Mouse (Mus musculus) heart, embryonic 10.5 days (tissue): ENCODE results near the gene Elf1. TPM values are rescaled to one million over a fixed set of nuclear protein-coding genes. Genes with fewer than 3 reads are reported as not detected.
"Not testable (repeated sequence)": the region's sequence is repeated elsewhere in the genome, so short reads cannot be mapped to it uniquely, and the experiment has no call there.

Source experiments
- DNase-seq: peaks from one replicate; pipeline ENCODE4 v3.0.0-alpha.2; 2017; ENCODE audit warnings: low spot score
- H3K27ac ChIP-seq: fragments of 300-500 bp; sonication (generic); 2 replicates; pipeline ENCODE4 v1.5.1; 2016; ENCODE audit warnings: mild to moderate bottlenecking
- H3K27me3 ChIP-seq: fragments of 300-500 bp; sonication (generic); 2 replicates; pipeline ENCODE4 v1.6.1; 2016; ENCODE audit warnings: mild to moderate bottlenecking; ENCODE audit not compliant: poor library complexity, insufficient read depth, severe bottlenecking
- H3K36me3 ChIP-seq: fragments of 300-500 bp; sonication (generic); 2 replicates; pipeline ENCODE4 v1.6.1; 2016; ENCODE audit warnings: mild to moderate bottlenecking, moderate library complexity
- H3K4me1 ChIP-seq: fragments of 300-500 bp; sonication (generic); 2 replicates; pipeline ENCODE4 v1.6.1; 2016; ENCODE audit warnings: mild to moderate bottlenecking
- H3K4me3 ChIP-seq: fragments of 300-500 bp; sonication (generic); 2 replicates; pipeline ENCODE4 v1.5.1; 2016; ENCODE audit warnings: mild to moderate bottlenecking, moderate library complexity
- H3K9me3 ChIP-seq: fragments of 300-500 bp; sonication (generic); 2 replicates; pipeline ENCODE4 v1.6.1; 2016; ENCODE audit warnings: mild to moderate bottlenecking, moderate library complexity
- WGBS: fragments of 180-500 bp; shearing (Covaris S2); methylation state at CpG from one replicate; pipeline ENCODE4 v1.1.7; 2016; 5-methylcytosine and 5-hydroxymethylcytosine counted together
- polyA plus RNA-seq: library from polyadenylated mRNA; unstranded; fragments of >200 nt; fragmentation: Nextera tagmentation; extraction: Ambion mirVana; gene quantifications from 2 replicates; pipeline ENCODE4 v1.2.1, GENCODE M21; 2016

Gene Elf1
- polyA plus RNA-seq, result 7.4 and 7.5 TPM in 2 replicates

- Histone ChIP-seq H3K36me3 (peaks cover 22% of the 10 kb centered on the region), H3K4me1 (peaks cover 28% of the 10 kb centered on the region), H3K27me3 (no peaks in the 10 kb centered on the region), H3K27ac (peak within 1 kb of the TSS; percentile 100), H3K4me3 (peak within 1 kb of the TSS; percentile 95), H3K9me3 (no peaks in the 10 kb centered on the region)
- WGBS, result under 1% methylated on average over 96 of the region's 96 CpGs
- peak; percentile 93 for DNase-seq
Measured at GRCm38 (mm10) chr14:79480624-79481338, at the start of gene Elf1. TSS of gene Elf1 (plus strand) at chr14:79481194.

- H3K9me3 ChIP-seq, result no peaks in the 10 kb centered on the region
- no peak overlapping the region for H3K27ac ChIP-seq
- no peak for DNase-seq
- H3K4me3 ChIP-seq, result no peak overlapping the region
- no peaks in the 10 kb centered on the region for H3K4me1 ChIP-seq
- H3K27me3 ChIP-seq, result no peaks in the 10 kb centered on the region
- no peaks in the 10 kb centered on the region for H3K36me3 ChIP-seq
- WGBS, result 76% methylated on average over 1 of the region's 1 CpGs
Measured at GRCm38 (mm10) chr14:79434068-79434467, 46.9 kb upstream of the Elf1 start.

GRCm38 (mm10) chr14:79440655-79441054 is 40.3 kb upstream of the Elf1 start:
- no peaks in the 10 kb centered on the region; the same call in 1 of the 2 replicates for H3K9me3 ChIP-seq
- no peak overlapping the region for H3K4me3 ChIP-seq
- H3K27me3 ChIP-seq, result no peaks in the 10 kb centered on the region
- H3K27ac ChIP-seq, result no peak overlapping the region
- no peak for DNase-seq
- H3K36me3 ChIP-seq, result no peaks in the 10 kb centered on the region
- no peaks in the 10 kb centered on the region for H3K4me1 ChIP-seq
- WGBS, result 83% methylated on average over 2 of the region's 2 CpGs

GRCm38 (mm10) chr14:79441441-79441840 is 39.6 kb upstream of the Elf1 start:
- no peaks in the 10 kb centered on the region for H3K4me1 ChIP-seq
- no peak for DNase-seq
- H3K4me3 ChIP-seq, result no peak overlapping the region
- no peak overlapping the region for H3K27ac ChIP-seq
- H3K27me3 ChIP-seq, result no peaks in the 10 kb centered on the region
- H3K9me3 ChIP-seq, result no peaks in the 10 kb centered on the region; the same call in 1 of the 2 replicates
- WGBS, result 74% methylated on average over 5 of the region's 5 CpGs
- no peaks in the 10 kb centered on the region for H3K36me3 ChIP-seq

GRCm38 (mm10) chr14:79444601-79445000 is 36.4 kb upstream of the Elf1 start:
- 84% methylated on average over 9 of the region's 9 CpGs for WGBS

GRCm38 (mm10) chr14:79445055-79445620 is 35.9 kb upstream of the Elf1 start:
- Histone ChIP-seq H3K27ac (no peak overlapping the region), H3K36me3 (no peaks in the 10 kb centered on the region), H3K27me3 (no peaks in the 10 kb centered on the region), H3K4me1 (no peaks in the 10 kb centered on the region), H3K9me3 (no peaks in the 10 kb centered on the region), H3K4me3 (no peak overlapping the region)
- 75% methylated on average over 16 of the region's 16 CpGs for WGBS
- DNase-seq, result no peak

More at GRCm38 (mm10) chr14:79444601-79445000, 36.4 kb upstream of the Elf1 start:
- H3K27me3 ChIP-seq, result no peaks in the 10 kb centered on the region
- H3K9me3 ChIP-seq, result no peaks in the 10 kb centered on the region; the same call in 1 of the 2 replicates
- no peak overlapping the region for H3K27ac ChIP-seq
- H3K4me1 ChIP-seq, result no peaks in the 10 kb centered on the region
- H3K4me3 ChIP-seq, result no peak overlapping the region
- H3K36me3 ChIP-seq, result no peaks in the 10 kb centered on the region
- no peak for DNase-seq

GRCm38 (mm10) chr14:79451681-79452590 is 29.1 kb upstream of the Elf1 start, which contains the start of gene Kbtbd6:
TSS of gene Kbtbd6 (plus strand) at chr14:79451835.
- not testable (repeated sequence) for H3K27me3 ChIP-seq, H3K4me1 ChIP-seq, H3K9me3 ChIP-seq, H3K36me3 ChIP-seq
- DNase-seq, result peak; percentile 97
- peak within 1 kb of the TSS; percentile 64 for H3K4me3 ChIP-seq
- 10% methylated on average over 40 of the region's 89 CpGs for WGBS
- peak within 1 kb of the TSS; percentile 89 for H3K27ac ChIP-seq

GRCm38 (mm10) chr14:79452591-79452934 is 28.4 kb upstream of the Elf1 start:
- 92% methylated on average over 9 of the region's 10 CpGs for WGBS
- H3K9me3 ChIP-seq, H3K36me3 ChIP-seq, H3K27ac ChIP-seq, H3K4me3 ChIP-seq, H3K4me1 ChIP-seq, H3K27me3 ChIP-seq, DNase-seq: not testable (repeated sequence)

- Histone ChIP-seq H3K4me3 (no peak overlapping the region), H3K36me3 (peaks cover 45% of the 10 kb centered on the region)
Measured at GRCm38 (mm10) chr14:79460401-79460800, 20.6 kb upstream of the Elf1 start.

GRCm38 (mm10) chr14:79460988-79461387 is 20.0 kb upstream of the Elf1 start:
- Histone ChIP-seq H3K27me3 (no peaks in the 10 kb centered on the region), H3K36me3 (peaks cover 51% of the 10 kb centered on the region), H3K4me3 (no peak overlapping the region), H3K4me1 (no peaks in the 10 kb centered on the region), H3K27ac (no peak overlapping the region), H3K9me3 (no peaks in the 10 kb centered on the region)
- no peak for DNase-seq
- WGBS, result 90% methylated on average over 4 of the region's 4 CpGs

More at GRCm38 (mm10) chr14:79460401-79460800, 20.6 kb upstream of the Elf1 start:
- no peaks in the 10 kb centered on the region for H3K4me1 ChIP-seq
- H3K27ac ChIP-seq, result no peak overlapping the region
- no peak for DNase-seq
- no peaks in the 10 kb centered on the region for H3K9me3 ChIP-seq
- H3K27me3 ChIP-seq, result no peaks in the 10 kb centered on the region
- 83% methylated on average over 1 of the region's 1 CpGs for WGBS

- Histone ChIP-seq H3K4me1 (no peaks in the 10 kb centered on the region), H3K27me3 (no peaks in the 10 kb centered on the region), H3K36me3 (peaks cover 84% of the 10 kb centered on the region), H3K4me3 (no peak overlapping the region), H3K27ac (no peak overlapping the region), H3K9me3 (no peaks in the 10 kb centered on the region)
- WGBS, result 83% methylated on average over 1 of the region's 1 CpGs
- no peak for DNase-seq
Measured at GRCm38 (mm10) chr14:79465623-79466022, 15.4 kb upstream of the Elf1 start.

GRCm38 (mm10) chr14:79467621-79468020 is 13.4 kb upstream of the Elf1 start:
- H3K36me3 ChIP-seq, result peaks cover 85% of the 10 kb centered on the region
- H3K4me1 ChIP-seq, result no peaks in the 10 kb centered on the region
- WGBS, result 23% methylated on average over 3 of the region's 3 CpGs
- H3K9me3 ChIP-seq, result no peaks in the 10 kb centered on the region
- H3K27me3 ChIP-seq, result no peaks in the 10 kb centered on the region
- no peak for DNase-seq
- H3K27ac ChIP-seq, result no peak overlapping the region
- H3K4me3 ChIP-seq, result no peak overlapping the region

GRCm38 (mm10) chr14:79473384-79473783 is 7.6 kb upstream of the Elf1 start:
- H3K36me3 ChIP-seq, result peaks cover 89% of the 10 kb centered on the region
- no peak overlapping the region for H3K4me3 ChIP-seq
- no peaks in the 10 kb centered on the region for H3K27me3 ChIP-seq
- WGBS, result 94% methylated on average over 2 of the region's 2 CpGs
- DNase-seq, result no peak
- no peak overlapping the region for H3K27ac ChIP-seq
- H3K9me3 ChIP-seq, result no peaks in the 10 kb centered on the region
- no peaks in the 10 kb centered on the region for H3K4me1 ChIP-seq
